Mouse (Mus musculus) bone marrow, adult 2 months (tissue): ENCODE measurements around the gene Tmem167.

Experiments
- CTCF ChIP-seq: fragments of 200-500 bp; IDR thresholded peaks from 2 replicates; pipeline ENCODE4 v1.5.1; 2011; ENCODE audit warnings: low read length, control low read depth; ENCODE audit not compliant: control insufficient read depth, insufficient read depth
- POLR2A ChIP-seq: fragments of 200-500 bp; IDR thresholded peaks from 2 replicates; pipeline ENCODE4 v1.6.1; 2011; ENCODE audit warnings: low read depth, mild to moderate bottlenecking, control low read depth, low read length, borderline replicate concordance; ENCODE audit not compliant: control insufficient read depth

DNA sequence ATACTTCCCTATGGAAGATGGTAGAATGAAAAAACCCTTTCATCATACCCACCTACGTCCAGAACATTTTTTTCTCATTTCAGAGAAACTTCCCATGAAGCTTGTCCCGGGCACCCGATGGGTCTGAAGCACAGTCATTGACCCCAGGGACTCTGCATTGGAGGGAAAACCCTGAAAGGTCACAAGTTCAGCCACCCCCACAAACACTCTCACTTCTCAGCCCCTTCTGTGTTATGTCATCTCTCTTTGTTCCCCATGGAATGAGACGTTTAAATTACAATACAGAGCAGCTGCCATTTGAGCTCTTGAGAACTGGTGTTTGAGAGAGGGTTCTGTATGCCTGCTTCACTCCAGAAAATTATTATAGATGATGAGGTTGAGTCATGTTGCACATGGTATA, 54.3 kb downstream of the Tmem167 start:
- no peak for TF ChIP-seq POLR2A
- TF ChIP-seq CTCF, result no peak
